ENCODE assay signal across 13 mouse cellular contexts in genomic region chr8:119284920-119285319, GRCm38 (mm10). TPM values are rescaled to one million over a fixed set of nuclear protein-coding genes. Genes with fewer than 3 reads are reported as not detected.
DNase-seq lines count a peak whose midpoint lies in the region; ATAC-seq and TF ChIP-seq lines count a peak whose summit lies in the region.
"Had no signal": no experiment of that assay in that cellular context is flagged by ENCODE, and none has a peak within 500 bp of the region (broad histone marks: within the 10 kb centered on the region; RNA-seq: fewer than 3 reads in every experiment).

No protein-coding gene starts in this region.

- no peak overlapping the region for H3K9ac ChIP-seq in hindbrain, postnatal 0 days (replicated peaks; ENCODE audit: low read length)
- H3K9ac ChIP-seq in neural tube, embryonic 15.5 days (replicated peaks): no peak overlapping the region
- H3K9ac ChIP-seq: forebrain, embryonic 15.5 days had no signal

- H3K36me3 ChIP-seq in hindbrain, postnatal 0 days (ENCODE audit: insufficient read depth, low read length): no peaks in the 10 kb centered on the region
- no peaks in the 10 kb centered on the region for H3K36me3 ChIP-seq in hindbrain, embryonic 10.5 days
- no peaks in the 10 kb centered on the region for H3K36me3 ChIP-seq in myocyte (ENCODE audit: control insufficient read depth, insufficient read depth)
- no peaks in the 10 kb centered on the region for H3K36me3 ChIP-seq in neural tube, embryonic 15.5 days
- H3K36me3 ChIP-seq: forebrain, embryonic 15.5 days had no signal

- TF ChIP-seq CTCF in hindbrain, postnatal 0 days (IDR thresholded peaks at IDR 0.05; ENCODE audit: low read depth): no peak

- no peak overlapping the region for H3K4me3 ChIP-seq in hindbrain, postnatal 0 days (ENCODE audit: low read length)
- H3K4me3 ChIP-seq in hindbrain, embryonic 10.5 days: no peak overlapping the region
- no peak overlapping the region for H3K4me3 ChIP-seq in myocyte
- H3K4me3 ChIP-seq in neural tube, embryonic 15.5 days (replicated peaks): no peak overlapping the region
- H3K4me3 ChIP-seq: forebrain, embryonic 15.5 days had no signal

- no peak for TF ChIP-seq POLR2A in myocyte (IDR thresholded peaks at IDR 0.05; ENCODE audit: insufficient read length, low read depth)

- H3K4me1 ChIP-seq in hindbrain, postnatal 0 days (ENCODE audit: insufficient read depth, low read length): no peaks in the 10 kb centered on the region; the same call in 1 of the 2 replicates
- no peaks in the 10 kb centered on the region for H3K4me1 ChIP-seq in hindbrain, embryonic 10.5 days (replicated peaks)
- H3K4me1 ChIP-seq in neural tube, embryonic 15.5 days: no peaks in the 10 kb centered on the region

- H3ac ChIP-seq in myocyte (ENCODE audit: control insufficient read depth, insufficient read length): no peak overlapping the region

- peak; percentile 12 to 37 for DNase-seq in adrenal gland, adult (ENCODE audit: inconsistent age in 2 of 2, low spot score in 1 of 2)
- no peak for DNase-seq in adrenal gland, adult 18-20 months (ENCODE audit: low spot score in 2 of 2)
- peak; percentile 80 for DNase-seq in hindbrain, postnatal 0 days (ENCODE audit: low spot score)
- no peak for DNase-seq in hindbrain, embryonic 10.5 days (ENCODE audit: low spot score)
- peak; percentile 85 for DNase-seq in cerebellum, adult 8-10 months
- DNase-seq: kidney, postnatal 36 days; midbrain, embryonic 14.5 days had no signal

- peak; percentile 51; the same call in 1 of the 2 replicates for ATAC-seq in hindbrain, postnatal 0 days
- no peak for ATAC-seq in monocyte, adult 5-6 weeks (replicated peaks; ENCODE audit: insufficient number of reproducible peaks, low FRiP score, low TSS enrichment, poor library complexity, severe bottlenecking)
- no peak for ATAC-seq in neural tube, embryonic 15.5 days (ENCODE audit: low FRiP score)
- ATAC-seq: forebrain, embryonic 15.5 days; lung, postnatal 0 days had no signal

- no peaks in the 10 kb centered on the region for H3K27me3 ChIP-seq in hindbrain, postnatal 0 days (ENCODE audit: insufficient read depth, low read length)
- no peaks in the 10 kb centered on the region for H3K27me3 ChIP-seq in hindbrain, embryonic 10.5 days (ENCODE audit: insufficient read depth, poor library complexity, severe bottlenecking)
- H3K27me3 ChIP-seq in myocyte (ENCODE audit: control insufficient read depth, insufficient read depth, insufficient read length): no peaks in the 10 kb centered on the region
- no peaks in the 10 kb centered on the region for H3K27me3 ChIP-seq in neural tube, embryonic 15.5 days (replicated peaks)
- H3K27me3 ChIP-seq: forebrain, embryonic 15.5 days had no signal

- H3K4me2 ChIP-seq in hindbrain, postnatal 0 days (ENCODE audit: low read depth, low read length): no peak overlapping the region
- H3K4me2 ChIP-seq in myocyte (ENCODE audit: low read depth): no peak overlapping the region
- no peak overlapping the region for H3K4me2 ChIP-seq in neural tube, embryonic 15.5 days
- H3K4me2 ChIP-seq: forebrain, embryonic 15.5 days had no signal

- 49% methylated on average over 4 of the region's 4 CpGs for WGBS in hindbrain, postnatal 0 days
- WGBS in hindbrain, embryonic 10.5 days: 78% methylated on average over 4 of the region's 4 CpGs
- 70% methylated on average over 4 of the region's 4 CpGs for whole genome bisulfite sequencing in neural tube, embryonic 15.5 days

- no peak overlapping the region for H3K27ac ChIP-seq in hindbrain, postnatal 0 days
- H3K27ac ChIP-seq in hindbrain, embryonic 10.5 days: no peak overlapping the region
- no peak overlapping the region for H3K27ac ChIP-seq in neural tube, embryonic 15.5 days (replicated peaks)
- H3K27ac ChIP-seq: forebrain, embryonic 15.5 days; stomach, postnatal 0 days had no signal

- H3K9me3 ChIP-seq in hindbrain, postnatal 0 days (ENCODE audit: low read length): no peaks in the 10 kb centered on the region
- H3K9me3 ChIP-seq in hindbrain, embryonic 10.5 days: no peaks in the 10 kb centered on the region
- H3K9me3 ChIP-seq in neural tube, embryonic 15.5 days (replicated peaks): no peaks in the 10 kb centered on the region
- H3K9me3 ChIP-seq: forebrain, embryonic 15.5 days had no signal

- no peaks in the 10 kb centered on the region for H3K79me2 ChIP-seq in myocyte (ENCODE audit: control insufficient read depth, insufficient read depth)

TF ChIP-seq in myocyte, 11 proteins besides CTCF, POLR2A, EP300 and RAD21:
- TF ChIP-seq MYOG (IDR thresholded peaks at IDR 0.05; ENCODE audit: control insufficient read depth in 1 of 3, insufficient read depth in 1 of 3, insufficient read length in 2 of 3, low read depth in 2 of 3) (peak in 1 of 3 experiments; percentile 46), E2F4 (IDR thresholded peaks at IDR 0.05; ENCODE audit: insufficient read depth) (no peak), MYOD1 (IDR thresholded peaks at IDR 0.05; ENCODE audit: control insufficient read depth in 1 of 3, insufficient read length in 2 of 3, low read depth in 2 of 3) (peak; percentile 25 to 94 (median 49))

RNA-seq across cellular contexts. Expression of gene Hsbp1, which starts 59.4 kb away (rescaled TPM):
- total RNA-seq in adrenal gland, adult 18-20 months (2021): 100 to 1,000 TPM; 189 to 201 TPM
- total RNA-seq in hindbrain, postnatal 0 days (2014; rRNA removed): 297 and 301 TPM in 2 replicates
- 995 and 1,006 TPM in 2 replicates for polyA plus RNA-seq in hindbrain, postnatal 0 days (2015; fragmentation: Nextera tagmentation; extraction: Ambion mirVana)
- 280 and 364 TPM in 2 replicates for polyA plus RNA-seq in hindbrain, embryonic 10.5 days (2016; fragmentation: Nextera tagmentation; extraction: Ambion mirVana)
- polyA plus RNA-seq in myocyte (2012; fragmentation: generic; extraction: Trizol): 238 TPM
- total RNA-seq in monocyte, adult 5-6 weeks (2017): 75.3 to 78.1 TPM (median 76.0 TPM) in 3 replicates
- 708 and 827 TPM in 2 replicates for polyA plus RNA-seq in neural tube, embryonic 15.5 days (2015; fragmentation: Nextera tagmentation; extraction: Ambion mirVana)

Comparison
In these comparisons a context has a peak if more than half of its experiments do, and no peak if none do; other contexts are left out.
1. DNase-seq: peak in adrenal gland, adult (2 of 2), hindbrain, postnatal 0 days (single experiment) and cerebellum, adult 8-10 months (single experiment); none in adrenal gland, adult 18-20 months (0 of 2) and hindbrain, embryonic 10.5 days (single experiment).